Mouse (Mus musculus) heart, embryonic 13.5 days (tissue): ENCODE data around the gene Ceacam1. TPM values are rescaled to one million over a fixed set of nuclear protein-coding genes. Genes with fewer than 3 reads are reported as not detected.
"Not testable (repeated sequence)": the region's sequence is repeated elsewhere in the genome, so short reads cannot be mapped to it uniquely, and the experiment has no call there.

Experiments used
- ATAC-seq: fragments of 200-750 bp; cut with Nextera tagmentation; 2 replicates; pipeline ENCODE4 v1.8.0; 2017; ENCODE audit warnings: moderate TSS enrichment; ENCODE audit not compliant: insufficient number of reproducible peaks, low FRiP score, low TSS enrichment; ENCODE audit errors: extremely low read depth
- H3K27ac ChIP-seq: fragments of 300-500 bp; sonication (generic); replicated peaks from 2 replicates; pipeline ENCODE4 v1.5.1; 2015; ENCODE audit warnings: moderate library complexity, mild to moderate bottlenecking, inconsistent platforms
- H3K27me3 ChIP-seq: fragments of 300-500 bp; sonication (generic); replicated peaks from 2 replicates; pipeline ENCODE4 v1.6.1; 2015; ENCODE audit warnings: mild to moderate bottlenecking, inconsistent platforms
- H3K36me3 ChIP-seq: fragments of 300-500 bp; sonication (generic); 2 replicates; pipeline ENCODE4 v1.6.1; 2015; ENCODE audit warnings: mild to moderate bottlenecking, inconsistent platforms
- H3K4me1 ChIP-seq: fragments of 300-500 bp; sonication (generic); 2 replicates; pipeline ENCODE4 v1.6.1; 2015; ENCODE audit warnings: inconsistent platforms
- H3K4me2 ChIP-seq: fragments of 300-500 bp; sonication (generic); 2 replicates; pipeline ENCODE4 v1.6.1; 2015; ENCODE audit warnings: inconsistent platforms, mild to moderate bottlenecking, moderate library complexity
- H3K4me3 ChIP-seq: fragments of 300-500 bp; sonication (generic); 2 replicates; pipeline ENCODE4 v1.5.1; 2015; ENCODE audit warnings: moderate library complexity, mild to moderate bottlenecking, inconsistent platforms
- H3K9ac ChIP-seq: fragments of 300-500 bp; sonication (generic); 2 replicates; pipeline ENCODE4 v1.6.1; 2015; ENCODE audit warnings: inconsistent platforms, mild to moderate bottlenecking, moderate library complexity
- H3K9me3 ChIP-seq: fragments of 300-500 bp; sonication (generic); 2 replicates; pipeline ENCODE4 v1.6.1; 2016; ENCODE audit warnings: inconsistent platforms
- WGBS: fragments of 180-500 bp; shearing (Covaris S2); methylation state at CpG from one replicate; pipeline ENCODE4 v1.1.7; 2015; ENCODE audit warnings: mixed read lengths; 5-methylcytosine and 5-hydroxymethylcytosine counted together
- polyA plus RNA-seq: library from polyadenylated mRNA; unstranded; fragments of >200 nt; fragmentation: Nextera tagmentation; extraction: Ambion mirVana; gene quantifications from 2 replicates; pipeline ENCODE4 v1.2.1, GENCODE M21; 2015

Ceacam1 gene
- 2.6 and 2.9 TPM in 2 replicates for polyA plus RNA-seq

DNA sequence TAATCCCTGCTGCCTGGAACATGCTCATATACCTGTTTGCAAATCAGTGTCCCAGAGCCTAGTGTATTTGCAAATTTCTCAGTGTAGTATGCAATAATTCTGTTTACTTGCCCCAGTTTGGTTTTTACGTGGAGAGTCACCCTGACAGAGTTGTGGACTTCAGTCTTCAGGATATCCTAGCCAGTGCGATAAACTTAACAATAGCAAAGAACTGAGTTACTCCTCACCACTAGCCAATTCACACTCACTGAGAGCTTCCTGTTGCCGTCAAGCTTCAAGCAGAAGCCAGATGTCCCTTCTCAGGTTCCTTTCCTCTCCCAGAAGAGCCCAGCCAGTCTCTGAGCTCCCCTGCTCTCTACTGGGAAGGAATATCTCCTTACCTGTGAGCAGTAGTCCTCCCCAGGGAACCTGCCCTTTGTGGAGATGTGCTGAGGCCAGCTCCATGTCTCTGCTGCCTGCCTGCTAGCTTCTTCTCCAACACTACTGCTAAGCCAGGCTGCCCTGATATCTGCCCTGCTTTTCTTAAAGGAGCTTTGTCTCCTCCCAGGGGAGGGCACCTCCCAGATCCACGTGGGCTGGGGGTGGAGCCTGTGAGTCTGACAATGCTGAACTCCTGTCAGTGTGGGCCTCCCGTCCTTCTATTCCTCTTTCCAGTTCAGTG, at the start of gene Ceacam1:
Gene Ceacam1 (minus strand): TSS at position 513 of the 661 bp plus-strand sequence.
- not testable (repeated sequence) for ATAC-seq, H3K36me3 ChIP-seq, H3K27ac ChIP-seq, H3K9ac ChIP-seq, H3K27me3 ChIP-seq, H3K4me1 ChIP-seq, H3K4me3 ChIP-seq, H3K9me3 ChIP-seq
- peak within 1 kb of the TSS; percentile 16; the same call in 1 of the 2 replicates for H3K4me2 ChIP-seq
- 15% methylated on average over 5 of the region's 5 CpGs for WGBS

DNA sequence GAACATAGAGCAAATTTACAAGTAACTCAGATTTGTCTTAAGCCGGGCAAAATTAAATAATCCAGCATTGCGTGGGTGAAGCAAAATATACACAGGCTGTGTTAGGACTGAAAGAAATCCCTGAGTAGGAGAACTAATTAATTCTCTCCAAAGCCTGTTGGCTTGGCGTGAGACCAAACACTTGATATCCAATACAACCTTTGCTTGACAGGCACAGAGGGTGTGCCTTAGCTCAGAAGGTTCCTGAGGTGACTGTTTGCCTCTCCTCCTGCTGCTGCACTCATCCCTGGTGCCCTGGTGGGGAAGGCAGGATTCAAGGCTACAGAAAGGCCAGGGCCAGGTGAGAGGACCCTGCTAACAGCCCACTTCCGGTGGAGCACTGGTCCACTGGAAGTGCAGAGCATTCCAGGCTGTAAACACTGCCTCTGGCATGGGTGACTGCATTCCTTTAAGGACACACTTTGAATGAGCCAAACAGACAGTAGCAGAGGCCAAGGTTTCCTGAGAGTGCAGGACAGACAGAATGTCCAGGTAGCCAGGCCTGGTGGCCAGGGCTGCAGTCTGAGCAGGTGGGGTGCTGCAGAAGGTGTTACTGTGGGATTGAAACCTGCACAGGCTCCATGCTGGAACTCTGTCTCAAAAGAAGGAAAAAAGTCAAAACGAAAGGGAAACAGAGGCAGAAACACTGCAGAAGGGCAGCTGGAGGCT, 38.8 kb upstream of the Ceacam1 start:
- H3K4me2 ChIP-seq, H3K9ac ChIP-seq, ATAC-seq, H3K4me1 ChIP-seq, H3K9me3 ChIP-seq, H3K36me3 ChIP-seq, H3K27ac ChIP-seq, H3K4me3 ChIP-seq, H3K27me3 ChIP-seq: not testable (repeated sequence)
- 82% methylated on average over 2 of the region's 5 CpGs for WGBS

- not testable (repeated sequence) for H3K9me3 ChIP-seq, H3K4me3 ChIP-seq, H3K4me2 ChIP-seq, H3K4me1 ChIP-seq, H3K36me3 ChIP-seq, ATAC-seq, H3K27ac ChIP-seq, H3K27me3 ChIP-seq, H3K9ac ChIP-seq
- WGBS, result 57% methylated on average over 1 of the region's 1 CpGs
Observed at GRCm38 (mm10) chr7:25515667-25516066, 38.3 kb upstream of the Ceacam1 start.

DNA sequence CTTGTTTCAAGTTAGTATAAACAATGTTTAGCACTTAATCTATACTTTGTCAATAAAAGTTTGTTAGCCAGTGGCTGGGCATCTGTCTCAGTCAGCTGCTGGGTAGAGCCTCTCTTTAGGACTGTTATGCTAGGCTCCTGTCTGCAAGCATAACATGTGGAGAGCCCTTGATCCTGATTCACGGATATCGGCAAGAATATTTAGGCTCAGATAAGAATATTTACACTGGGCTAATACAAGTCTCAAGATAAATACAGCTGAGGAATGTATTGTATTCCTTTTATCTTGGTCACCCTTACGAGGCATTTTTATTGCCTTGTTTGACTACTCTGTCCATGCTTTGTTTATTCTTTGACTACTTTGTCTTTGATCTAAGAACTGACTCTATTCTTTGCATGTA, 32.5 kb upstream of the Ceacam1 start:
- Histone ChIP-seq H3K36me3 (no peaks in the 10 kb centered on the region), H3K27ac (no peak overlapping the region), H3K4me1 (no peaks in the 10 kb centered on the region), H3K9me3 (no peaks in the 10 kb centered on the region), H3K9ac (no peak overlapping the region), H3K4me3 (no peak overlapping the region), H3K4me2 (no peak overlapping the region), H3K27me3 (no peaks in the 10 kb centered on the region; the same call in 1 of the 2 replicates)
- no peak for ATAC-seq
- WGBS, result 28% methylated on average over 3 of the region's 3 CpGs

DNA sequence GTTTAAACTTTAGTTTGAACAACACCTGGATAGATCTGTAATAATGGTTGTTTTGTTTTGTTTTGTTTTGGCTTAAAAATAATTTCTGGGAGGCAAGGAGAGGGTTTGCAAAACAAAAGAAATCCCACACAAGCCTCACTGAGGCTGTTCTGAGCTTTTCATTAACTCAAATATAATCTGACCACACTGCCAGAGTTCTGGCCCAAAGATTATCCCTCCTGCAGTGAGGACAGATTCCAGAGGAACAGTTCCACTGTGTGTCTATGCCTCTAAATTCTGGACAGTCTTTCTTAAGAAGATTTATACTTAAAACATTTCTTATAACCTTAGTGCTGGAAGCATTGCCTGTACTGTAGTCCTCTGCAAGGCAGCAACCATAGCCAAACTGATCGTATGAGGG, 17.2 kb upstream of the Ceacam1 start:
- Histone ChIP-seq H3K9ac (no peak overlapping the region), H3K36me3 (no peaks in the 10 kb centered on the region), H3K4me3 (no peak overlapping the region), H3K27ac (no peak overlapping the region), H3K9me3 (no peaks in the 10 kb centered on the region), H3K4me1 (no peaks in the 10 kb centered on the region), H3K27me3 (no peaks in the 10 kb centered on the region), H3K4me2 (no peak overlapping the region)
- no peak for ATAC-seq
- 74% methylated on average over 1 of the region's 1 CpGs for WGBS

GRCm38 (mm10) chr7:25490698-25491097, 13.3 kb upstream of the Ceacam1 start:
- not testable (repeated sequence) for H3K27me3 ChIP-seq, H3K9ac ChIP-seq, H3K9me3 ChIP-seq, H3K4me3 ChIP-seq, H3K4me2 ChIP-seq, H3K4me1 ChIP-seq, ATAC-seq, H3K27ac ChIP-seq, H3K36me3 ChIP-seq
- no CpG with 5 or more reads among the region's 1 CpGs for WGBS

GRCm38 (mm10) chr7:25489382-25489781, 12.0 kb upstream of the Ceacam1 start:
- not testable (repeated sequence) for H3K27me3 ChIP-seq, H3K27ac ChIP-seq, H3K4me3 ChIP-seq, H3K4me1 ChIP-seq, H3K36me3 ChIP-seq, H3K4me2 ChIP-seq, ATAC-seq, H3K9ac ChIP-seq, H3K9me3 ChIP-seq
- WGBS, result 88% methylated on average over 3 of the region's 3 CpGs

- Histone ChIP-seq H3K27ac (no peak overlapping the region), H3K9me3 (no peaks in the 10 kb centered on the region), H3K4me1 (no peaks in the 10 kb centered on the region), H3K4me2 (no peak overlapping the region), H3K27me3 (no peaks in the 10 kb centered on the region), H3K36me3 (no peaks in the 10 kb centered on the region), H3K4me3 (no peak overlapping the region), H3K9ac (no peak overlapping the region)
- ATAC-seq, result no peak
- 9% methylated on average over 1 of the region's 1 CpGs for WGBS
Observed at GRCm38 (mm10) chr7:25486186-25486585, 8.8 kb upstream of the Ceacam1 start.

- 46% methylated on average over 5 of the region's 5 CpGs for WGBS
- ATAC-seq, result no peak
- H3K4me1 ChIP-seq, result no peaks in the 10 kb centered on the region
Observed at GRCm38 (mm10) chr7:25485061-25485460, 7.7 kb upstream of the Ceacam1 start.

DNA sequence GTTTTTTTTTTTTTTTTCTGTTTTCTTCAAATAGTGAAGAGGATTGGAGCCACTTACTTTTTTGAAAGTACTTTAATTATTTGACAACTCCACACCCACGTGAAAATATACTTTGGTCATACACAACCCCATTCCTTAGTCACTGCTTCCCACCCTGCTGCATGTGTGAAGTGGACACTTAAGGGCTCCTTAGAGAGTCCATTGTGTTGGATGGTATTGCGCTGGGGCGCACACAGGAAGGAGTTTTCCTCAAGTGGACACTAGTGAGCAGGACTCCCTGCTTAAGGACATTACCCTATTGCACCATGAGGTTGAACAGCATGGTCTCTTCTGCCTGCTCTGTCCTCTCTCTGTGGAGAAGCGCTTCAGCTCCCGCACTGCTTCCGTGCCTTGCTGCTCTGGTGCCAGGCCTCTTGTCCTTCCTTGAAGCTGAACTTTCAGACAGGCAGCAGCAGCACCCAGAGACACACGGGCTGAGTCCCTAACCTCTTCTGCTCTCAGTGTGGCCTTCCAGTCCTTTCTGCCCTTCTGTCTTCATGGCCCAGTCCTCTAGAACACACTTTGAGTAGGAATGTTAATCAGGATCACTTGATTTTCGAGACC, 5.8 kb upstream of the Ceacam1 start:
- Histone ChIP-seq H3K9ac (no peak overlapping the region), H3K27me3 (no peaks in the 10 kb centered on the region), H3K4me2 (no peak overlapping the region), H3K9me3 (no peaks in the 10 kb centered on the region), H3K4me3 (no peak overlapping the region), H3K36me3 (no peaks in the 10 kb centered on the region), H3K4me1 (no peaks in the 10 kb centered on the region), H3K27ac (no peak overlapping the region)
- ATAC-seq, result no peak
- WGBS, result 70% methylated on average over 8 of the region's 8 CpGs

More at GRCm38 (mm10) chr7:25485061-25485460, 7.7 kb upstream of the Ceacam1 start:
- no peaks in the 10 kb centered on the region for H3K9me3 ChIP-seq
- no peaks in the 10 kb centered on the region for H3K27me3 ChIP-seq
- H3K27ac ChIP-seq, result no peak overlapping the region
- H3K36me3 ChIP-seq, result no peaks in the 10 kb centered on the region
- no peak overlapping the region for H3K4me3 ChIP-seq
- no peak overlapping the region for H3K4me2 ChIP-seq
- no peak overlapping the region for H3K9ac ChIP-seq

DNA sequence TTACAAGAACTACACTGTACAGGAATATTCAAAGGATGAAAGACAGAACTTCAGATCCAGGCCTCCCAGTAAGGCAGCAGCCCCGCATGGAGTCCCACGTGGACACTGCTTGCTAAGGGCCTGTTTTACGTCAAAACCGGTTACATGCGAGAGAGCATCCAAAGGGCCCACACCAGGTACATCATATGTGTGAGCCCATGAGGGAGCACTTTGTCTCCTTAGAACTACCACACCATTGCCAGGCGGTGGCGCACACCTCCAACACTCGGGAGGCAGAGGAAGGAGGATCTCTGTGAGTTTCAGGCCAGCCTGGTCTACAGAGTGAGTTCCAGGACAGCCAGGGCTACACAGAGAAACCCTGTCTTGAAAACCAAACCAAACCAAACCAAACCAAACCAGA, 3.4 kb upstream of the Ceacam1 start:
- H3K27ac ChIP-seq, H3K27me3 ChIP-seq, H3K9ac ChIP-seq, H3K4me2 ChIP-seq, H3K4me3 ChIP-seq, H3K4me1 ChIP-seq, H3K36me3 ChIP-seq, H3K9me3 ChIP-seq, ATAC-seq: not testable (repeated sequence)
- 49% methylated on average over 8 of the region's 8 CpGs for WGBS
